Mouse (Mus musculus) adrenal gland, postnatal 14 days (tissue): ENCODE measurements around the gene Asic5. TPM values are rescaled to one million over a fixed set of nuclear protein-coding genes. Genes with fewer than 3 reads are reported as not detected.

Source experiments
- total RNA-seq: library from RNA; stranded (reverse); gene quantifications from 2 replicates; pipeline ENCODE4 v1.2.3, GENCODE M21; 2021

The Asic5 gene
- total RNA-seq, 1 experiment from 2014 or later: 2.0 TPM

Other genes with a start within 250 kb of the Asic5 start
- 39.4 and 40.7 TPM in 2 replicates for gene Ctso, start 49.7 kb upstream of the Asic5 start, total RNA-seq
- gene Tdo2, start 6.1 kb upstream of the Asic5 start, total RNA-seq: 5.4 and 103 TPM in 2 replicates
- gene Gucy1b1, start 92.4 kb downstream of the Asic5 start, total RNA-seq: 12.5 and 13.7 TPM in 2 replicates
- 31.6 and 39.5 TPM in 2 replicates for gene Gucy1a1, start 163.5 kb downstream of the Asic5 start, total RNA-seq